Mouse (Mus musculus) cerebellum, adult 18-20 months (tissue): ENCODE data around the gene Ccnd3.

Source experiments
- DNase-seq, 2 experiments: peaks; one replicate each; pipeline ENCODE4 v3.0.0; 2021

The Ccnd3 gene

DNA sequence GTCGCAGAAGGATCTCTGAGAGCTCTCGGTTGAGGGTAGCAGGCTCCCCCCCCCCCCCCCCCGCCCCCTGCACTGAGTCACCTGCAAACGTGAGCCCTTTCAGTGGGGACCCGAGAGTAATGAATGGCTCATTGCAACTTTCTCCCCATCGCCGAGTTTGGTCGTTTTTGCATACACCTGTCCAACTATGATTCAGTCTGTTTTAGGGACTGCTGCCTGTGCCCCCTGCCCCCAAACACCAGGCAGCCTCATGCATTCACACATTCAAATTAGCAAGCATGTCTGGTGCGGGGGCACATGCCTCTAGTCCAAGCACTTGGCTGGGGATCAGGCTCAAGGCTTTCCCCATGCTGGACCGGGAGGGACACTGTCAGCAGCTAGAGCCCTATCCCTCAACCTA lies 49.8 kb downstream of the Ccnd3 start:
- DNase-seq: no peak

DNA sequence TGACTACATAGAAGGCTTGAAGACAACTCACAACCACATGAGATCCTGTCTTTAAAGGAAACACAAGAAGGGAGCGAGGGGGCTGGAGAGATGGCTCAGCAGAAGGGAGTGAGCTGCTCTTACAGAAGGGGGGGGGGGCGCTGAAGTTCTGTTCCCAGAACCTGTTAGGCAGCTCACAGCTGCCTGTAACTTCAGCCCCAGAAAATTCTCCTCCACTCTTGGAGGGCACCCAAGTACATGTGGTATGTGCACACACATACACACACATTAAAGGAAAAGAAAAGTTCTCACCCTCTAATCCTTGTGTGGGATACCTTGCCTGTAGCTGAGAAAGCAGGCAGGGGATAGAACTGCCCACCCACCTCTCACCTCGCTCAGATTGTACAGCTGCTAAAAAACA lies 52.3 kb downstream of the Ccnd3 start:
- DNase-seq: no peak

DNA sequence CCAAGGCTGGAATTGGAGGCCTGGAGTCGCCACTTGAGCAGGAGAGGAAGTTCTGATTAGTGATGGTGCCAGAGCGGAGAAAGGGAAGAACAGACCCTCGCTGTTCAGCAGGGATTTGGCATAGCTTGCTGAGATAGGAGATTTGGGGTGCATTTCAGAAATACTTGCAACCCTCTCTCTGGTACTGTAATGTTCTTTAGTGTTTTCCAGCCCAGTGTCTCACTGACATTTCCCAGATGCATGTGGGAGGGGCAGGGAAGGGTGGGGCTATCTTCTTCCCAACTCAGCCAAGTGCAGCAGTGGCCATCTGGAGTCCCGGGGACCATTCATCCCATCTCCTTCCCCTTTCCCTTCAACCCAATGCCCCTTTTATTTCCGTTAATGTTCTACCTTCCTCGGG lies 54.9 kb downstream of the Ccnd3 start:
- no peak for DNase-seq

DNA sequence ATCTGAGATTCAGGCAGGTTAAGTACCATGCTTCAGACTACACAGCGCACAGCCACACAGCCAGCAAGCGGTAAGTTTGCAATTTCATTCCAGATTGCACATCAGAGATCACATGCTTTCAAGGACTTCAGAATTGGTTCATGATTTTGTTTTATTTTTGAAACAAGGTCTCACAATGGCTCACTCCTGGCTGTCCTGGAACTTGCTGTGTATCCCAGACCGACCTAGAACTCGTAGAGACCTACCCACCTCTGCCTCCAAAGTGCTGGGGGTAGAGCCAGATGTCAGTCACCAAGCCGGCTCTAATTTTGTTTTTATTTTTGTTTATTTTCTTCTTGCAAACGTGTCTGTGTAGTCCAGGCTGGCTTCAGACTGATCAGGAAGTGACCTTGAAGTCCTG lies 58.0 kb downstream of the Ccnd3 start:
- no peak for DNase-seq

DNA sequence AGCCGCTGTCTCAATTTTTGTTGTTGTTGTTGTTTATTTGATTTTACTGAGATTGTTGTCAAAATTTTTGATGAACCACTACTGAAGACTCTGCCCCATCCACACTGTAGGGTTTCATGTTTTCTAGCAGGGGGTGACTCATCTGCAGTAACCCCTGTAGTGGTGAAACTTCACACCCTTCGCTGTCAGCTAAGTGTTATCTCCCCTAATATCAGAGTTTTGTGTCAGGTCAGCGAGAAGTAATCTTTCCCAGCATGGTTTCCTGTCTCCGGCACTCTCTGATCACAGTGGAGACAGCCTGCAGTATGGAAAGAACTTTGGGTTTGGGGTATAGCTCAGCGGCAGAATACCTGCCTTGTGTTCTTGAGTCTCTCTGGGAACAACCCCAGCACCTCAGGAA lies 59.8 kb downstream of the Ccnd3 start:
- no peak for DNase-seq

DNA sequence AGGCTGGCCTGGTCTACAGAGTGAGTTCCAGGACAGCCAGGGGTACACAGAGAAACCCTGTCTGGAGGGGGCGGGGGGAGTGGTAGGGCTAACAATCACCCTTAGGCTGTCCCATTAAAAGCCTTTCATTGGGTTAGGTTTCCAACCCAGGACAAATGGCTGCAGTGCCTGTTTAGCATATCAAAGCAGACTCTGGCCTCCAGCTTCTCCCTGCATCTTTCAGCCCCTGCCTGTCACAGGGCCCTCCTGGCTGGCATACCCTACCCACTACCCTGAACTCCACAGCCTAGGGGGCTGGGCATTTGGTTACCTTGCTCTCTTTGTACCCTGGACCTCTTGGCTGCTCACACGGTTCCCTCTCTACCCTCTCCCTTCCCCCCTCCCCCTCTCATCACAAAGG lies 61.3 kb downstream of the Ccnd3 start:
- no peak for DNase-seq

DNA sequence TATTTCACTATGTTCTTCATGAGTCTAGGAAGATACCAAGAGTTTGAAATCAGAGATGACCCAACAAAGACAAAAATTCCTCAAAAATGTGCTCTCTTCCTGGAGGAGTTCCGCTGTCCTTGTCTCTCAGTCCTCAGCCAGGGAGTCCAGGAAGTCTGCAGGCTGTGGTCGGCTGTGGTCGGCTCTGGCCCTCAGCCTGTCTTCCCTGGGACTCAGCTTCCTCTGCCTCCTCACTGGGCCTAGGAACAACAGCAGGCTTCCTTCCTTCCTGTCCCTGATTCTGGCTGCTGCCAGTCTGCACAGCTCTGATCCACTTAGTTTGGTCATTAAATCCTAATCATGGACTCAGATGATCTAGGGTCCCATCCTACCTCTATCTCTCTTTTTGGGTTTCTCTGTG lies 62.4 kb downstream of the Ccnd3 start:
- DNase-seq: no peak

DNA sequence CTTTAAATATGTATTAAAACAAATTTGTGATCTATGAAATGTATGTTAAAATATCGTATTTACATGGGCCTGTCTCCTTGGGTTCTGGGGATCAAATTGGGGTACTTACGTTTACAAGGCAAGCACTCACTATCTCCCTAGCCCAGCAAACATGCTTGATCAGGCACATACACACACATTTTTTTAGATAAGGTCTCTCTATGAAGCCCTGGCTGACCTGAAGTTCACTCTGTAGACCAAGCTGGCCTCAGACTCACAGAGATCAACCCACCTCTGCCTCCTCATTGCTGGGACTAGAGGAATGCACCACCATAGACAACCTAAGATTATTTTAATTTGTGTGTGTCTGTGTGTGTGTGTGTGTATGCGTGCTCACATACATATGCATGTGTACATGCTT lies 63.5 kb downstream of the Ccnd3 start:
- no peak for DNase-seq

DNA sequence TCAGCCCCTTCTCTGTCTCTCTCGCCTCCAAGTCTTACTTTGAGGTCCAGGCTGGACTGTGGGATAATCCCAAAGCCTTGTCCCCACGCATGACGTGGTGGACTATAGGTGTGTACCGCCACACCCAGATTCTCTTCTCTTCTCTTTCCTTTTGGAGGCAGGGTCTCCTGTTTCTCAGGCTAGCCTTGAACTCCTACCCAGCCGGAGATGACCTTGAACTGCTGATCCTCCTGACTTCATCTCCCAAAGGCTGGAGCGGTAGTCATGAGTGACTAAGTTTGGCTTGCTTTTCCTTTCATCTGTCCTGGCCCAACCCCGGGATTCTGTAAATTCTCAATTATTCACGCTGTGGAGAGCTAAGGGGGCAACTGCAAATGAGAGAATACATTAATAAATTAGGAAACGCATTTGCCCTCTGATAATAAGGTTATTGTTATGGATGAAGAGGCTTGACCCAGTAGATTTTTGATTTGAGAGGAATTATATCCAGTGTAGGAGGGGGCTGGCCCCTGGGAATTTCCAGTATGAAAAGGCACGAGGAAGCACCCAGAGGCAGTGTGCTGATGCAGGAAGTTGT lies 64.2 kb downstream of the Ccnd3 start:
- DNase-seq: no peak

DNA sequence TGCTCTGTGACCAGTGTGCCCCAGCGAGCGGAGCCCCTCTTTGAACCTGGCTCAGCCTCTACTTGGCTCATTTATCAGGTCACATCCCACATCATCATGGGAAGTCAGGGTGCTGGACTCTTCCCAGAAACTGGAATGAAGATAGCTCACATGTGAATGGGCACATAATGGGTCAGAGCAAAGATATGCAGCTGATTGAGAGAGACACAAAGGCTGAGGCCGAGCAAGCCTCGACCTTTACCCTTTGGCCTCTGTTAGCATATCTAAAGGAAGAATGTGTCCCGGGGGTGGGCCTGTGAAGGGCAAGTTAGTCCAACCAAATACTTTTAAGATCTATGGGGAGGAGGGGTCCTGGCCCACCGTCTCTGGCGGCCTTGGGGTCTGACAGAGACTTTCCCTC lies 66.8 kb downstream of the Ccnd3 start:
- no peak for DNase-seq

DNA sequence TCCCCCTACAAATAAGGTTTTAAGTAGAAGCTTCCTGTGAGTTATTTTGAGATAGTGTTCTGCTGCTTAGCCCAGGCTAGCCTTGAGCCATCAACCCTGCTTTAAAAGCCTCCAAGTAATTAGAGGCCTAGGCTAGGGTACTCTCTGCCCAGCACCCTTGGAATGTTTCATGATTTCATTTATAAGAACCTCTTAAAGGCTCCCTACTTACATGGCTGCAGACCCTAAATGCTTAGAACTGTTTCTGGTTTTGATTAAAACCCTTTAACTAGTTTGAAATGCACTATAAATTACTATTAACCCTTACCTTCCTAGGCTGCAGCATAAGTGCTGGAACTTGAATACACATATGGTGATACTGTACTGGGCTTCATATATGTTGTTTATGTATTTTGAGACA lies 67.6 kb downstream of the Ccnd3 start:
- DNase-seq: no peak

DNA sequence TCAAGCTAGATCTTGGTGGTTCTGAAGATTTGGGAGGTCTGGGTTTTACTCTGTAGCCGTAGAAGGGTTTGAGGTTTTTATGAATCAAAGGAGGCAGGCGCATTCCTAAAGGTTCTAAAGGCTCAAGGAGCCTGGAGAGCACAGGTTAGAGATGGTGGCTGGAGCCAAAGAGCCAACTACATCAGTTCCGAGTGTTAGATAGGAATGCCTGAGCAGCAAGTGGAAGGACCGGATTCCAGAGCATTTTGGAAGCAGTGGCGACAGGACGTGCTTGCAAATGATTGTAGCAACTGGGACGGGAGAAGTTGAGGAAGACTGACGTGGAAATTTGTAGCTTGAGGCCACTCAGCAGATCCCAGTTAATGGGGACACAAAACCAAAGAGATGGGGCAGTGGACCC lies 69.2 kb downstream of the Ccnd3 start:
- no peak for DNase-seq

DNA sequence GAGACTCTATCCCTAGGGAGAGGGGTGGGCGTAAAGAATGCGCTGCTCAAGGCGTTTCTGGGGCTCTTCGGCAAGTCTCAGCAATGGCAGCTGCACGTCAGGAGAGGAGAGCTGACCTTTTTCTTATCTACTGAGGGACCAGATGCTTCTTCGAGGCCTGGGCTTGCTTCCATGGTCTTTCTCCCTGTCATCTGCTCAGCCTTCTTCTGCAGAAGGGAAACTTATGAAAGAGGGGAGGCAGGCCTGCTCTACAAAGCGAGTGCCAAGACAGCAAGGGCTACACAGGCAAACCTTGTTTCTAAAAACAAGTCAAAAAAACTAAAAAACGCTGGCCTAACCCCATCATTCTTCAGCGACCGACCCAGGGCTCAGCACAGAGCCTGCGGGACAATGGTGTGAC lies 70.0 kb downstream of the Ccnd3 start:
- no peak for DNase-seq

DNA sequence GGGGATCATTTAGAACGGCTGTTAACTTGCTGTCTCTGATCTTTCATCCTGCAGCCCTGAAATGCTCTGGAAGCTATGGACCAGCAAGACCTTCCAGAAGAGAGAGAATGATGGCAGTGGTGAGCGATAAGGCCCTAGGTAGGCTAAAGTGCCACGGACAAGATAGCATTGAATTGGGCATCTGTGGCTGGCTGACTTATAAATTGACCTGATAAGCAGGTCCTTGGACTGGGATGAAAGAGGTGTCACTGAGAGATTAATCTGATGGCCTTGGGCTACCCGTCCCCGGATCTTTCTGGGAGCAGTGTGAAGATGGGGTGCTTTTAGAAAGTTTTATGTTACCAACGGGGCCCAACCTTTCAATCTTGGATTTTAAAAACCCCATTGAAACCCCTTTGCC lies 73.8 kb downstream of the Ccnd3 start:
- no peak for DNase-seq

DNA sequence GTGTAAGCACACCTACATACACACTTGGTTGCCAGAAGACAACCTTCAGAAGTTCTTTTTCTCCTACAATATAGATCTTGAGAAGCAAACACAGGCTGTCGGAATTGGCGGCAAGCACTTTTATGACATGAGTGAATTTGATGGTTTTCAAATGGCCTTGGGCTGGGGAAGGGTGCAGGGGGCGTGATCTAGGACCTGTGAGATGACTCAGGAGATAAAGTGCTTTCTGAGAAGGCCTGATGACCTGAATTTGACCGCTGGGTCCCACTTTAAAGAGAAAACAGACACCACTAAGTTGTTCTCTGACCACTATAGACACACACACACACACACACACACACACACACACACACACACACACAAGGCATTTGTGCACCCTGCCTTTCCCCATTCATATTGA lies 76.1 kb downstream of the Ccnd3 start:
- DNase-seq: no peak

DNA sequence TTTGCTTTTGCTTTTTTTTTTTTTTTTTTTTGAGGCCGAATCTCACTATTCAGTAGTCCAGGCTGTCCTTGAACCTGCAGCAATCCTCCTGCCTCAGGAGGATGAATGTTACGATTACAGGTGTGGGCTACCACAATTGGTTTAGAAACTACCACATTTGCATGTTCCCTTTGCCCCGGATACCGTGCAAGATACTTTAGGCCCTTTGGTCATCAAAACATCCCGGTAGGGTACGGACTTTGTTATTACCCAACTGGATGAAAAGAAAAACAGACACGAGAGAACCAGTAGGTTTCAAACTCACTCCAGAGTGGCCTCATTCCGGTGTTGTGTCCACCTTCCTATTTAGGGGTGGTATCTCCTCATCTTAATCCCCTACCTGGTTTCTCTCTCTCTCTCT lies 83.7 kb downstream of the Ccnd3 start:
- DNase-seq: no peak

DNA sequence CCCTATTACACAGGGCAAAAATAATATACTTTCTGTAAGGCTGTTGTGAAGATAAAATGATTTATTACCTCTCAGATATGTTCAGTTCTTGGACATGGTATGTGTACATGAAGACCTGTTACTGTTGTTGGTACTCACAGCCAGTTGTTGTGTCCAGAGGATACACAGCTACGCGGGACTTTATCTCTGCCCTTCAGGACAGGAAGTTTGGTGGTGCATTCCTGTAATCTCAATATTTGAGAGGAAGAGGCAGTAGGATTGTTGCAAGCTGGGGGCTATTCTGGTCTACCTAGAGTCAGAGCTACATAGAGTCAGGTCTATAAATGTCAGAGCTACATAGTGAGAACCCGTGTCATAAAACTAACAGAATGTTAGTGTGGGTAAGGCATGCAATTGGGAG lies 86.2 kb downstream of the Ccnd3 start:
- no peak for DNase-seq

DNA sequence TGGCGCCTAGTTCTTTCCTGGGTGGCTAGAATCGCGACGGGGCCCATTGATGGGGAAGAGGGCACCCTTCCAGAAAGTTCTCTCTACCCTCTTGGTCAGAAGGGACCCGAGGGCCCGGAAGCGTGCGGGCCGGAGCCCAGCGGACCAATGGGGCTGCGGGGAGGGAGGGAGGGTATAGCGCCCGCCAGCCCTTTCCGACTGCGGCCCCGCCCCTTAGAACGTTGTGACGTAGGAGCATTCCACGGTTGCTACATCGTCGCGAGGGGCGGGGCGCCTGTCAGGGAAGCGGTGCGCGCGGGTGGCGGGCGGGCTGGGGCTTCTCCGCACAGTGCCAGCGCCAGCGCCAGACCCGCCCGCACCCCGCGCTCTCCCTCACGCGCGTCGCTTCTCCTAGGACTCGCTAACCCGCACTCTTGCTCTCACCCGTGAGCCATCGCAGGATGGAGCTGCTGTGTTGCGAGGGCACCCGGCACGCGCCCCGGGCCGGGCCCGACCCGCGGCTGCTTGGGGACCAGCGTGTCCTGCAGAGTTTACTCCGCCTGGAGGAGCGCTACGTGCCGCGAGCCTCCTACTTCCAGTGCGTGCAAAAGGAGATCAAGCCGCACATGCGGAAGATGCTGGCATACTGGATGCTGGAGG lies 88.5 kb downstream of the Ccnd3 start:
- DNase-seq: peak; percentile 95 to 97

DNA sequence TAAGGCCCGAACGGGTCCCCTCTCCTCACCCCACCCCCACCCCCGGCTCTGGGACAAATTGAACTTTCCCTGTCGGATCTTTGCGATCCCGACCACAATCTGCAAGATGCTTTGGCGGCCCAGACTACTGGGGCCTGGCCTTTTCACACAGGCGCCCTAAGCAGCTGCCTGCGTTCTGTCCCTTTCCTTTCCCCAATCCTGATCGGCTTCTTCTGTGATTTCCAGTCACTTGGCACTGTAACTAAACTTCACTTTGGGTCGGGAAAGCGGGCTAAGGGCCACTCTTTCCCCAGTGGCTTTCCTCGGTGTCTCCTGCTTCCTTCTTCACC lies 89.0 kb downstream of the Ccnd3 start:
- no peak for DNase-seq

DNA sequence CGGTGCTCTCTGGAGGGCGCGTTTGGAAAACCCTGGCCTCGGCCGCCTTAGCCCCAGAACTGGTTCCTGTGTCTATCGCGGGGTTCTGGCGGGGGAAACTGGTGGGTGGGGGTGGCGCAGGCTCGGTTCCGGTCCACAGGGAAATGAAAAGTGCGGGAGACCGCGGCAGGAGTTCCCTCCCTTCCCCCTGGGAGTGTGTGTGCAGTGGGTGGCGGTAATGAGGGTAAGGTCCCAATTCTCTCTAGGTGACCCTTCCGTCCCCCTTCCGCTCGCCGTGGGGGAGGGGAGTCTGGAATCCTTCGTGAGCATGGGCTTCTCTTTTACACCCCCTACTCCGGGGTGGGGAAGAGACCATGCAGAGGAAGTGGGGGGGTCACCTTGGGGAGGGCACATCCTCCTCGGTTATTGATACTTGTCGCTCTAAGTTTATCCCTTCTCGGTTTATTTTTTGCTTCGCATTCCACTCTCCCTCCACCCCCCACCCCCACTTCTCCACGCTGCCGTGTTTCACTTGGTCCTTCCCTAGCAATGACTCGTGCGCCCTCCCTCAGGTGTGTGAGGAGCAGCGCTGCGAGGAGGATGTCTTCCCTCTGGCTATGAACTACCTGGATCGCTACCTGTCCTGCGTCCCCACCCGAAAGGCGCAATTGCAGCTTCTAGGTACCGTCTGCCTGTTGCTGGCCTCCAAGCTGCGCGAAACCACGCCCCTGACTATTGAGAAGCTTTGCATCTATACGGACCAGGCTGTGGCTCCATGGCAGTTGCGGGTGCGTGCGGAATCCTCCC lies 89.5 kb downstream of the Ccnd3 start:
- peak; percentile 34 to 37 for DNase-seq

DNA sequence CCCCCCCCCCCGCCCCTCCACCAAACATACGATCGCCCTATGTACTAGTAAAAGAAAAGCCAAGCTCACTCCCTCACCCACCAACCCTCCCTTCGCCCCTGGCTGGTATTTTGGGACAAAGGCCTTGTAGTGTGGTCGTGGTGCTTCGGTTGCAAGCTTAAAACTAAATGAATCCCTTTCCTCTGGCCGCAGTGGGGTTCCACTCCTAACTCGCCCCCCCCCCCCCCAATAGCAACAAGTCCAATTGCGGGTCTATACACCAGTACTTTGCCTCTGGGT lies 90.1 kb downstream of the Ccnd3 start:
- no peak for DNase-seq

DNA sequence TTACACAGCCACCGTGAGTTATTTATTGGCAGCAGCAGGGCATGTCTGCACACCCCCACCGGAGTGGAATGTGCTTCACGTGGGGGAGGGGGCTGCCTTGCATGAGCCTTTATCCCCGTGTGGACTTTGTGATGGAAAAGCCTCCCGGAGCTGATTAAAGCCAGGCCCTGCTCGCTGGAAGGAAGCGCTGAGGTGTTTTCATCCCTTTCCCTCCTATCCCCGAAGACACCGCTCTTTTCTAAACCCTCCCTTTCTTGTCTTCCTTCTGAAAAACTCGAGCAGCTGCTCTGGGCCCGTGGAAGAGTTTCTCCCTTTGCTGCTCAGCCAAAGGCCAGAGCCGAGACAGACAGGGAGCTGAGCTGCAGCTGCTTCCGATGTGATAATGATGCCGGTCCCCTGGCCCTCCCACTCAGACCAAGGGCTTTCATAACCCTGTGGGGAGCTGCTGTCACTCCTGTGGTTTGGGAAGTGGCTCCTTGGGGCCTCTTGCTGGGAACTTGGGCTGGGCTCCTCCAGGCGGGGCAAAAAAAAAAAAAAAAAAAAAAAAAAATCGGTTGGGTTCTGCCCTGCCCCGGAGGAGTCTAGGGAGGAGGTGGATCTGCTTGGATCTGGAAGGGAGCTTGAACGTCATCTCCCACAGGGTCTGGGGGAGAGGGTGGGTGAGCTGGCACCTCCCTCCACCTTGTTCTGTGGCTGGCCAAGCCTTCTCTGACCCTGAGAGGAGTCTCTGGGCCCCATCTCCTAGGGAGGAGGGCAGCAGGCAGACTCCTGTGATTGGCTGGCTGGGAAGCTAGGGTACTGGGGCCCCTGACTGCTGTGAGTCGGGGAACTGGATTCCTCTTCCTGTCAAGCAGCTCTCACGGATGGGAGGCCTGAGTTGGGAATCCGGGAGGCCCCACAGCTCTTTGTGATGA lies 90.7 kb downstream of the Ccnd3 start:
- peak in 1 of 2 experiments; percentile 18 for DNase-seq

DNA sequence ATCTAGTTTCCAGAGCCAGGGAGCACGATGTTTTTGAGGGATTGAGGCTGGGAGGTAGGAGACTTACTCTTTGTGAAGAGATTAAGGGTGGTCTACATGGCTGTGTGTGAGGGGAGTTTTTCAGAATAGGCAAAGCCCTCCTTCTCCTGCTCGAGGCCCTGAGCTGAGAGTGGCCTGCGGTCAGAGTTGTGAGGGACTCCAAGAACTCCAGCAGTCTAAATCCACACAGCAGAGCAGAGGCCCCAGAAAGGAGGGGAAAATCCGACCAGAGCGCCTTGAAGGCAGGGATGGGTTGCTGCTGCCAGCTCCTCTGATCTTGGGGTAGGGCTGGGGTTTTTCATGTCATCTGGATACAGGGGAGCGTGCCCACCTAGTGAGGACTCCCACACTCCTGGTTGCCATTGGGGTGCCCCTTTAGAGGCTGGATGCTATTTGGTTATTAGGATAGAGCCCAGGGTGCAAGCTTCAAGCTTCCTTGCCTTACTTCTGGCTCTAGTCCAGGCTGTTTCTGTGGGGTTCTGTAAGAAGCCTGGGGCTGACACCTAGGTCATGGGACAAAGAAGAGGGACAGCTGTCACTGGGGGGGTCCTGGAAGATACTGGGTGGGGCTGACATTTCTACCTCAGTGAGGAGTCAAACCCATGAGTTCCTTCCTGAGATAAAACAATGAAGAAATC lies 91.4 kb downstream of the Ccnd3 start:
- no peak for DNase-seq

DNA sequence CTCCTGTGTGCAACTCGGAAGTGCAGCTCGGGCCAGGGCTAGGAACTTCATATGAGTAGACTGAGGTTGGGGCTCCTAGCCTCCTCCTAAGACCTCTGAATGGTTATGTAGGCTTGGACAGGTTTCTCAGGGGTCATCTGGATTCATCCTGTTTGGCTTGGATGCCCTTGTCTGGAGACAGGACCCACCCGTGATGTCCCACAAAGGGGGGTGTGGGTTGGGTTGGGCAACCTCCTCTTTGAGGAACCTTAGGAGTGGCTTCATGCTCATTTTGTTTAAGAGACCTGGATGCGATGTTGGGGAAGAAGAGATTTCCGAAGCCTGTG lies 92.0 kb downstream of the Ccnd3 start:
- DNase-seq: no peak
